8 mouse cellular contexts compared by ENCODE assay signal in the genomic region with DNA sequence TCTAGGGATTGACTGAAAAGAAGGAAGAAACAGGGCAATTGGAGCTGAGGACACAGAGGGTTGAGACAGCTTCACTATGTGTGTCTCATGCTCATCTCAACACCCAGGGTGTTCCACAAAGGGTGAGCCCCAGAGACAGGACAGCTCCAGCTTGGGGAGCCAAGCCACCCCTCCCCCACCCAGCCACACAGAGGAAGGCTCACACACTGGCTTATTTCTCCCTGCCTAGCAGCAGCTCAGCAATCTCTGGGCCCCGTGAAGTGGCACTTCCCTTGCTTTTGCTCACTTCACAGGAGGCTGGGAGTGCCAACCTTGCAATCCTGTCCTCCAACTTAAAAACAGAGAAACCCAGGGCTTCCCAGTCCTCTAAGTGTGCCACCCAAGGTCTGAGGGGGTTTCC. TPM values are rescaled to one million over a fixed set of nuclear protein-coding genes. Genes with fewer than 3 reads are reported as not detected.
DNase-seq lines count a peak whose midpoint lies in the region.

No protein-coding gene starts in this region.

- 14% methylated on average over 1 of the region's 1 CpGs for WGBS in limb, embryonic 10.5 days

- no peak overlapping the region for H3K27ac ChIP-seq in limb, embryonic 10.5 days

- peaks cover 53% of the 10 kb centered on the region for H3K4me1 ChIP-seq in limb, embryonic 10.5 days

- H3K27me3 ChIP-seq in limb, embryonic 10.5 days (ENCODE audit: low read depth, poor library complexity, severe bottlenecking), result no peaks in the 10 kb centered on the region

- H3K9me3 ChIP-seq in limb, embryonic 10.5 days (replicated peaks), result no peaks in the 10 kb centered on the region

- peak; percentile 66 for DNase-seq in layer of hippocampus, adult 11-12 months (ENCODE audit: low spot score)
- no peak for DNase-seq in layer of hippocampus, adult 8-10 months (ENCODE audit: low spot score in 2 of 2)
- DNase-seq in T-cell, adult 2 months (ENCODE audit: low spot score), result peak; percentile 28
- DNase-seq in gastrocnemius, postnatal 25 days, result peak; percentile 41
- DNase-seq in limb, embryonic 10.5 days (ENCODE audit: low spot score), result no peak
- peak; percentile 47 for DNase-seq in naive thymus-derived CD4-positive, alpha-beta T cell, adult 2 months (ENCODE audit: low read depth)
- DNase-seq in frontal cortex, postnatal 14 days (ENCODE audit: low spot score in 2 of 2), result no peak
- DNase-seq in ovary, adult 18-20 months (ENCODE audit: low spot score), result no peak

- peak overlapping the region; percentile 4; the same call in 1 of the 2 replicates for H3K4me3 ChIP-seq in limb, embryonic 10.5 days

- H3K36me3 ChIP-seq in limb, embryonic 10.5 days, result peaks cover 37% of the 10 kb centered on the region

RNA-seq across cellular contexts. Expression of a gene that starts 10.1 kb away (rescaled TPM):
- 10 to 100 TPM; 23.5 to 41.9 (median 32.6) TPM for total RNA-seq in layer of hippocampus, adult 8-10 months (2022)
- total RNA-seq in gastrocnemius, postnatal 25 days (2021), result 10 to 100 TPM; 14.6 to 15.5 TPM
- polyA plus RNA-seq in limb, embryonic 10.5 days (2016; fragmentation: Nextera tagmentation; extraction: Ambion mirVana), result 52.5 and 55.4 TPM in 2 replicates

RNA-seq across cellular contexts. Expression of a gene that starts 21.8 kb away (rescaled TPM):
- 10 to 100 TPM; 68.2 to 77.4 (median 69.8) TPM for total RNA-seq in layer of hippocampus, adult 8-10 months (2022)
- 100 to 1,000 TPM; 169 to 171 TPM for total RNA-seq in gastrocnemius, postnatal 25 days (2021)
- 10.7 and 14.5 TPM in 2 replicates for polyA plus RNA-seq in limb, embryonic 10.5 days (2016; fragmentation: Nextera tagmentation; extraction: Ambion mirVana)

RNA-seq across cellular contexts. Expression of a gene that starts 35.8 kb away (rescaled TPM):
- 10 to 100 TPM; 29.8 to 36.9 (median 33.5) TPM for total RNA-seq in layer of hippocampus, adult 8-10 months (2022)
- total RNA-seq in gastrocnemius, postnatal 25 days (2021), result 10 to 100 TPM; 19.5 to 24.9 TPM
- 59.6 and 68.5 TPM in 2 replicates for polyA plus RNA-seq in limb, embryonic 10.5 days (2016; fragmentation: Nextera tagmentation; extraction: Ambion mirVana)

RNA-seq across cellular contexts. Expression of a gene that starts 35.8 kb away (rescaled TPM):
- 10 to 100 TPM; 41.6 to 49.2 (median 45.3) TPM for total RNA-seq in layer of hippocampus, adult 8-10 months (2022)
- total RNA-seq in gastrocnemius, postnatal 25 days (2021), result 10 to 100 TPM; 19.9 to 22.9 TPM
- 45.5 and 49.7 TPM in 2 replicates for polyA plus RNA-seq in limb, embryonic 10.5 days (2016; fragmentation: Nextera tagmentation; extraction: Ambion mirVana)

Comparison
In these comparisons a context has a peak if more than half of its experiments do, and no peak if none do; other contexts are left out.
1. DNase-seq: peak in layer of hippocampus, adult 11-12 months (single experiment), T-cell, adult 2 months (single experiment), gastrocnemius, postnatal 25 days (single experiment) and naive thymus-derived CD4-positive, alpha-beta T cell, adult 2 months (single experiment); none in layer of hippocampus, adult 8-10 months (0 of 2), limb, embryonic 10.5 days (single experiment), frontal cortex, postnatal 14 days (0 of 2) and ovary, adult 18-20 months (single experiment).